Comparison of ENCODE assay signal across 23 mouse cellular contexts in the genomic region with DNA sequence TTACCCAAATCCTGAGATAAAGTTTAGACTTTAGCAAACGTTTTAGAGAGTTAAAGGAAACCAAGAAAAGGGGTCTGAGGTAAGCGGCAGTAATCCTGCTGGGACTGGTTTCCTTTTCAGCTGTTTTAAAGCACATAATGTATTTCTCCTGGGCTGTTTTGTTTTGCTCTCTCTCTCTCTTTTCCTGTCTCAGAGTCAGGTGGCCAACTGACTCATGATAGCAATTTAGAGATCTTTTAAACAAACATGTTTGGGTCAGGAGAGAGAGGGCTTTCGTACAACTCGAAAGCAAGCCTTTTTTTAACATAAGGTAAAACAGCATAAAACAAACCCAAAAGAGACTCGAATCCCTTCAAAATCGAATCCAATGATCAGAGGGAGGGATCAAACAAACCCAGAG.
"Had no signal": no experiment of that assay in that cellular context is flagged by ENCODE, and none has a peak within 500 bp of the region (broad histone marks: within the 10 kb centered on the region; RNA-seq: fewer than 3 reads in every experiment).

No protein-coding gene starts in this region.

- H3K9me3 ChIP-seq: liver, embryonic 12.5 days; liver, embryonic 15.5 days; lung, embryonic 15.5 days; midbrain, embryonic 12.5 days; midbrain, embryonic 15.5 days; neural tube, embryonic 13.5 days had no signal

- ATAC-seq: inflammation-experienced regulatory T-cells, adult 6 months; intestine, embryonic 16.5 days; liver, embryonic 12.5 days; midbrain, embryonic 15.5 days had no signal

- H3K36me3 ChIP-seq: liver, embryonic 12.5 days; liver, embryonic 15.5 days; lung, embryonic 15.5 days; midbrain, embryonic 12.5 days; midbrain, embryonic 15.5 days; neural tube, embryonic 13.5 days had no signal

- H3K9ac ChIP-seq: liver, embryonic 12.5 days; liver, embryonic 15.5 days; lung, embryonic 15.5 days; midbrain, embryonic 12.5 days; midbrain, embryonic 15.5 days; neural tube, embryonic 13.5 days had no signal

- H3K4me1 ChIP-seq: liver, embryonic 12.5 days; liver, embryonic 15.5 days; lung, embryonic 15.5 days; megakaryocyte, embryonic 14.5 days; midbrain, embryonic 15.5 days had no signal

- H3K4me2 ChIP-seq: liver, embryonic 12.5 days; liver, embryonic 15.5 days; lung, embryonic 15.5 days; midbrain, embryonic 12.5 days; midbrain, embryonic 15.5 days; neural tube, embryonic 13.5 days had no signal

- H3K27ac ChIP-seq: left cerebral cortex, adult 2 months; liver, embryonic 12.5 days; liver, embryonic 15.5 days; lung, embryonic 15.5 days; midbrain, embryonic 12.5 days; midbrain, embryonic 15.5 days; neural tube, embryonic 13.5 days had no signal

- DNase-seq: kidney, adult 18-20 months; kidney, adult 9 months; kidney, postnatal 36 days; layer of hippocampus, postnatal 36 days; left cerebral cortex, postnatal 4 days; liver; lung, adult 18-20 months; lung, postnatal 10 days; lung, postnatal 36 days; retina, postnatal 1 day; thymus, adult 18-20 months; thymus, postnatal 36 days had no signal

- H3K4me3 ChIP-seq: left cerebral cortex, adult 2 months; liver, embryonic 12.5 days; liver, embryonic 15.5 days; lung, embryonic 15.5 days; megakaryocyte, embryonic 14.5 days; midbrain, embryonic 12.5 days; midbrain, embryonic 15.5 days; myocyte; neural tube, embryonic 13.5 days had no signal

- H3K27me3 ChIP-seq: liver, embryonic 12.5 days; liver, embryonic 15.5 days; lung, embryonic 15.5 days; megakaryocyte, embryonic 14.5 days; midbrain, embryonic 12.5 days; midbrain, embryonic 15.5 days; neural tube, embryonic 13.5 days had no signal
